Mouse (Mus musculus): Measurements from ENCODE around the gene Rexo5.

The Rexo5 gene

GRCm38 (mm10) chr7:119793586-119794250 lies at the start of gene Rexo5, which contains the start of gene Eri2:
Gene Rexo5 (plus strand): TSS chr7:119794006.
Gene Eri2 (minus strand): TSS chr7:119794058.
- DNase-seq (ENCODE audit: low read depth), result peak; percentile 88

DNA sequence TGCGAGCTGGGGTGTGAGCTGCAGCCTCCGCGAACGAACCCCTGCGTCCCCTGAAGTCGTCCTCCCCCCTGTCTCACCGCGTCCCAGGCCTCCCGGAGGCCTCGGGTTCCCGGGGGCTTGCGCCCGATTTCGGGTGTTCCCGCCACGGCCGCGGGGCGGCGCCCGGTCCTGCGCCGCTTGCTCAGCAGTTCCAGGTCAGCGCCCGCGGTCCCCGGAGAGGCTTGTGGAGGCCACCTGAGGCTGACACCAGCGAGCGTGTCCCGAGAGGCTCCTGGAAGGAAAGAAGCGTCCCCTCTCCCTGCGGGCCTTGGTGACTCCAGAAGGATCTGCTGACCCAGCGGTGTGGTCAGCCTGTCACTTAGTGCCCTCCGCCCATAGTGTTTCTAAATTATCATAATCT lies 49.5 kb upstream of the Rexo5 start:
- peak; percentile 7 for DNase-seq (ENCODE audit: low read depth)

DNA sequence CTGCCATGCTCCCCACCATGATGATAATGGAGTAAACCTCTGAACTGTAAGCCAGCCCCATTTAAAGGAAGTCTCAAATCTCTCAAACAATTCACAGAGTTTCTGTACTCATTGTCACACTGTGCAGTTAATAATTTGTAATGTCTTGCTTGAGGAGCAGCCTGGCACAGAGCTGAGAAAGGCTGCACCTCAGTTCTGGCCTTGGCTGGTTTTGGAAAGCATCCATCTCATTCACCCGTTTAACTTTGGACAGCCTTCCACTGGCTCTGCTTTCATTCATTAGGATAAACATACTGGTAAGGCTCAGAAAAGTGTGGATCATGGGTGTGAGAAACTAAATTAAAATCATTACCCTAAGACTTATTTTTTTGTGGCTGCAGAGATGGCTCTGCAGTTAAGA lies 47.9 kb upstream of the Rexo5 start:
- no peak for DNase-seq (ENCODE audit: low read depth)

DNA sequence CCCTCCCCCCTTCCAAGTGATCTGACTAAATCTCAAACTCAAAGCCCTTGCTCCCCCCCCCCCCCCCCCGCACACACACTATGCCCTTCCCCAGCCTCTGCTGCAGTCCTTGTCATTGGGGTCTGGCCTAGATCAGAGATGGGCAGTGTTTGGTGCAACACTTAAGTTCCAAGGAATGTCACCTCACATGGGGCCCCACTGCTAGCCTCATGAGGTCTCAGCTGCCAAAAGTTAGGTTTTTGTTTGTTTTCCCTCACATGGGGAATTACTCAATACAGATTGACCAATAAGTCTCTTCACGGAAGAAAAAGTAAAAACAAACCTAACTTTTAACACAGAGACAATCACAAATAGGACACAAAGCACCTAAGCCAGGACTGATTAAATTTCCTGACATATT lies 45.0 kb upstream of the Rexo5 start:
- DNase-seq (ENCODE audit: low read depth), result no peak

DNA sequence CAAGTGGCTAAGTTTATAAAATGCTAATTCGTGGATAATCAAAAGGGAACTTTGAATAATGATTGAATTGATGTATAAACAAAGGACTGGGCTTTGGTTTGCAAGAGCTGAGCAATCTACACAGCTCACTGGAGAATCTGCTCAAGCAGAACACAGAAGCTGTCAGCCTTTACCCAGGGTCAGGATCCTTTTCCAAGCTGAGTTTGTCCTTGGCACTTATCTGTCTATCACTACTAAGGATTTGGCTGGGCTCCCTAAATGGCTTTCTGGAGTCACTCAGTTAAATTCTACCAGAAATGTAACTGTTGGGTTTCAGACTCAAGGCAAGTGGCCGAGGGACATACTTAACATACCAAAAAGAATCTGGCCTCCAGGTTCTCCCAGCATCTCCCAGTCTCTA lies 43.9 kb upstream of the Rexo5 start:
- no peak for DNase-seq (ENCODE audit: low read depth)

- DNase-seq (ENCODE audit: low read depth), result no peak
Observed at GRCm38 (mm10) chr7:119753696-119754095, 40.1 kb upstream of the Rexo5 start.

DNA sequence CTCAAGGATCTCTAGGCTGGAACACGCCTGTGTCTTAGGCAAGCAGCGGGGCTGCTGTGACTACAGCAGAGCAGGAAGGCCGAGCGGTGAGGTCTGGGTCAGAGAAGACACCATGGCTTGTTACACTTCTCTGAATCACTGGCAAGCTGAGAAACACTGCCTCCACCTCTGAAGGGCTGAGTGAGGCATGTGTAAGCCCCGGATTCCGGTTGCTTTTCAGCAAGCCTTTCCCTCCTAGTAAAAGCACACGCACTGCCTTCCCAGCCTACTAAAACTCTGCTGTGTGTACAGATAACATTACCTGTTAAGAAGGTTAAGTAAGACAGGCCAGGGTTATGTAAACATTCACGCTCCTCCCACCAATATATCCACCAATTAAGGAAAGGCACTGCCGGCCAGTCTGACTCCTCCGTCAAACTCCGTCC lies 33.3 kb upstream of the Rexo5 start, which contains the start of gene Acsm3:
Acsm3 (plus strand) TSS at position 397 of the 425 bp plus-strand sequence.
- DNase-seq (ENCODE audit: low read depth), result no peak

- DNase-seq (ENCODE audit: low read depth), result no peak
Observed at GRCm38 (mm10) chr7:119762166-119762697, 31.6 kb upstream of the Rexo5 start.

- DNase-seq (ENCODE audit: low read depth), result no peak
Observed at GRCm38 (mm10) chr7:119764377-119764776, 29.4 kb upstream of the Rexo5 start.

DNA sequence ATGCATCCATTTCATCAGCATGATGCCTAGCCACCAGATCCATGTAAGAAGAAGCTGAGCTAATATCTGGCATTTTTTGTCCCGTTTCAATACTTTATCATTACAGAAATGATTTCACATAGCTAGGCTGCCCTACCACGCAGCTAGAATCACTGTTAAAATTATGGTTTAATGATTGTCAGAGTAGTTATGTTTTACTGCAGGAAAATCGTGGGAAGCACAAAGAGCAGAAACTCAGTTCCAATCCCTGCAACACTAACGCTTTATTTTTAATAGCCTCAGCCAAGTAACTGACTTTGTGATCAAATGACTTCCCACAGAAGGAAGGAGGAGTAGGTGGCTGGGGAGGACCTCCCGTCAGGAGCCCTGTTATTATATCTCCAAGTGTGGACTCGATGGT lies 26.8 kb upstream of the Rexo5 start:
- DNase-seq (ENCODE audit: low read depth), result no peak

GRCm38 (mm10) chr7:119769895-119770294 lies 23.9 kb upstream of the Rexo5 start:
- DNase-seq (ENCODE audit: low read depth), result no peak

- no peak for DNase-seq (ENCODE audit: low read depth)
Observed at GRCm38 (mm10) chr7:119783453-119783852, 10.4 kb upstream of the Rexo5 start.

DNA sequence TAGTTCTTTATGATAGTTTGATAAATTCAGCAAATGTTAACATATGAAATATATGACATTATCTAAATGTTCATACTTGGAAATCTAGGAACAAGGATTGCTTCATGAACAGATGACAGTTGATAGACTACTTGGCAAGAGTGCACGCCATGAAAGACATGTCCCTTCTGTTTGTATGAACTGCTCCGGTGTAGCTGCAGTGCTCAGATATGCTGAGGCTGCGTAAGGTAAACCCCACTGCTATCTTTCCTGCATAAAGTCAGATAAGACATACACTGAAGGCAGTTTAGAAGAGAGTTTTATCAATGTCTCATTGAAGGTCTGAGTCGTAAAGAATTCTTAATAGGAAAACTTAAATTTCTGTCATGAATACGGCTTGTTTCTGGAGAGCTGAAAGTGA lies 8.9 kb upstream of the Rexo5 start:
- peak; percentile 72 for DNase-seq (ENCODE audit: low read depth)

GRCm38 (mm10) chr7:119789024-119789423 lies 4.8 kb upstream of the Rexo5 start:
- no peak for DNase-seq (ENCODE audit: low read depth)

DNA sequence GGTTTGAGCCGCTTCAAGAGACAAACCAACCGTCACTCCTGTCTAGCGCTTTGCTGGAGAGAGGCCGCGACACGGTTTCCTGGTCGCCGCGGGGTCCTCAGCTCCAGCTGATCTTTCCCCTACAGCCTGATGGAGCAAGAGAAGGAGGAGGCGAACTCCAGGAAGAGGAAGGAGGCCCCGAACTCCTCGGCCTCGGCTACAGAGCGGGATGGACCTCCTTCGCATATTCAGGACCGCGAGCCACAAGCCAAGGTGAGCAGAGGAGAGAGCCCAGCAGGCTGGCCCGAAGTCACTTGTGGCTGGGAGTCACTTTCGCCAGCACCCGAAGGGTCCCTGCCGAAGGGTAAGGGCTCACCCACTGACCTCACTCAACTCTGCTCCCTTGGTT lies 439 bp downstream of the Rexo5 start:
- no peak for DNase-seq (ENCODE audit: low read depth)

- DNase-seq (ENCODE audit: low read depth), result peak; percentile 44
Observed at GRCm38 (mm10) chr7:119795311-119795710, 1.5 kb downstream of the Rexo5 start.

DNA sequence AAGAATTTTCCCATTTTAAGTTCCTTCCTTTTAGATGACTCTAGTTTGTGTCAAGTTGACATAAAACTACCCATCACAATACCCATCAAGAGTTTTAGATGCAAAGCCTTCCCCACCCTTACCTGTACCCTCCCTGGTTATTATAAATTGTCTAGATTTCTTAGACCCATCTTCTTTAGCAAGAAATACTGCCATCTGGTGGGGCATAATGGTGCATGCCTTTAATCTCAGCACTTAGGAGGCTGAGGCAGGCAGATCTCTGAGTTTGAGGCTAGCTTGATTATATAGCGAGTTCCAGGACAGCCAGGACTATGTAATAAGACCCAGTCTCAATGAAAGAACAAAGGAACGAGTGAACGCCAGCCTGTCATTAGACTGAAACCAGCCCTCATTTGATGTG lies 6.7 kb downstream of the Rexo5 start:
- no peak for DNase-seq (ENCODE audit: low read depth)

DNA sequence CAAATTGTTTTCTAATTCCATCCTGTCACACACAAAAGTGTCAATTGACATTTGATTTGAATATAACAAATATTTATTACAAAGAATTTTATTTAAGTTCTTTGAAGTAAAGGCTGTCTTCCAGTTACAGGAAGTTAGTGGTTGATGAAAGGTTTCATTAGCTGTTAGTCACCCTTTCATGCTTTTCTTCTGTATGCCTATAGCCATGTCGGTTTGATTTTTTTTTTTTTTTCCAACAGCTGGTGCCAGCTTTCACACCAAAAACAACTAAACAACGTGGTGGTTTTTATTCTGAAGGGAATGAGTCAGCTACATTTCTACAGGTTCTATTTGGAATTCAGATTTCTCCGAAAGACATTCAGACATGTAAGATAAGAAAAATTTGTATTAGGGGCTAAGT lies 7.2 kb downstream of the Rexo5 start:
- DNase-seq (ENCODE audit: low read depth), result no peak

- DNase-seq (ENCODE audit: low read depth), result no peak
Observed at GRCm38 (mm10) chr7:119807396-119807795, 13.6 kb downstream of the Rexo5 start.

- no peak for DNase-seq (ENCODE audit: low read depth)
Observed at GRCm38 (mm10) chr7:119808723-119809122, 14.9 kb downstream of the Rexo5 start.

- DNase-seq (ENCODE audit: low read depth), result no peak
Observed at GRCm38 (mm10) chr7:119835371-119835770, 41.6 kb downstream of the Rexo5 start.

GRCm38 (mm10) chr7:119835996-119836777 lies 42.4 kb downstream of the Rexo5 start:
- no peak for DNase-seq (ENCODE audit: low read depth)

DNA sequence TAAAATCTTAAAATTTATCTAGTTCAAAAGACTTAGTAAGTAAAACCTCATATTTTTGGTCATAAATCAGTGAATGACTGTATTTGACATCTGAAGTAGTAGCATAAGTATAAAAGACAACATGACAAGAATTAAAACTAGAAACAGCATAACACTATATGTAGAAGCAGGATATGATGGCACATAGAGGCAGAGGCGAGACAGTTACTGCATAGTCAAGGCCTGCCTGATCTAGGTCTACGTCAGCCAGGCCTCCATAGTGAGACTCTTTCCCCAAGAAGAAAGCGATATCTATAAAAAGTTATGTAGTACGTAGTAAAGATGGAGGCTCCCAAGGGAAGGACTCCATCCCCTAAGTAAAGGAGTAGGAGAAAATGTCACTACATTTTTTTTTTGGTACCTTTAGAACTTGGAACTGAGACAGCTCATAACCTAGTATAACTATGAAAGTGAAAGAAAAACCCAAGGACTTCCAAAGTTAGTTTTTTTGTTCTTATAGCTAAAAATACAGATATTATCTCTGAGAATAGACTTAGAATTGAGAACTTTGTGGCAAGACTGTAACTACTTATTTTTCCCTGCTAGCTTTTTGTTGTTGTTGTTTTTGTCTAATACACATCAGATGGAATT lies 48.1 kb downstream of the Rexo5 start:
- DNase-seq (ENCODE audit: low read depth), result no peak
